Mouse (Mus musculus): ENCODE results near the gene Klhl12. TPM values are rescaled to one million over a fixed set of nuclear protein-coding genes. Genes with fewer than 3 reads are reported as not detected.
A peak's percentile ranks its signal among the peaks of the same experiment; 100 is the strongest.

The Klhl12 gene
- polyA plus RNA-seq, 1 experiment from 2014 or later: 26.4 TPM

GRCm38 (mm10) chr1:134460294-134461284 lies 5.3 kb downstream of the Klhl12 start:
- H3K9ac ChIP-seq (ENCODE audit: low read depth, low read length): no peak overlapping the region
- no peak overlapping the region for H3K4me2 ChIP-seq (replicated peaks; ENCODE audit: low read depth, low read length)
- WGBS: 91% methylated on average over 1 of the region's 1 CpGs
- no peaks in the 10 kb centered on the region for H3K36me3 ChIP-seq (ENCODE audit: control insufficient read depth, insufficient read depth, low read length)
- H3K27me3 ChIP-seq (ENCODE audit: control insufficient read depth, insufficient read depth, low read length): no peaks in the 10 kb centered on the region
- no peaks in the 10 kb centered on the region for H3K9me3 ChIP-seq (ENCODE audit: control insufficient read depth, low read length)
- no peak overlapping the region for H3K27ac ChIP-seq (ENCODE audit: low read depth, low read length)
- H3K4me3 ChIP-seq (ENCODE audit: low read depth, low read length): no peak overlapping the region
- ATAC-seq (ENCODE audit: low FRiP score): no peak
- H3K4me1 ChIP-seq (replicated peaks; ENCODE audit: control insufficient read depth, insufficient read depth, low read length): no peaks in the 10 kb centered on the region
- no peak for DNase-seq (ENCODE audit: low spot score)

- Histone ChIP-seq H3K9ac (ENCODE audit: low read depth, low read length) (no peak overlapping the region), H3K27ac (ENCODE audit: low read depth, low read length) (no peak overlapping the region), H3K27me3 (ENCODE audit: control insufficient read depth, insufficient read depth, low read length) (no peaks in the 10 kb centered on the region), H3K4me2 (replicated peaks; ENCODE audit: low read depth, low read length) (no peak overlapping the region), H3K4me3 (ENCODE audit: low read depth, low read length) (no peak overlapping the region), H3K4me1 (replicated peaks; ENCODE audit: control insufficient read depth, insufficient read depth, low read length) (no peaks in the 10 kb centered on the region), H3K36me3 (ENCODE audit: control insufficient read depth, insufficient read depth, low read length) (0 out of 2 replicates have a peak, but pooled peaks cover 6% of the 10 kb centered on the region), H3K9me3 (ENCODE audit: control insufficient read depth, low read length) (no peaks in the 10 kb centered on the region)
- WGBS: 88% methylated on average over 2 of the region's 2 CpGs
- no peak for ATAC-seq (ENCODE audit: low FRiP score)
- DNase-seq (ENCODE audit: low spot score): no peak
Measured at GRCm38 (mm10) chr1:134484623-134485022, 29.3 kb downstream of the Klhl12 start.

- DNase-seq (ENCODE audit: low spot score) (no peak), ATAC-seq (ENCODE audit: low FRiP score) (no peak)
- no peak overlapping the region for H3K27ac ChIP-seq (ENCODE audit: low read depth, low read length)
- H3K9ac ChIP-seq (ENCODE audit: low read depth, low read length): no peak overlapping the region
- H3K4me3 ChIP-seq (ENCODE audit: low read depth, low read length): no peak overlapping the region
- H3K4me2 ChIP-seq (replicated peaks; ENCODE audit: low read depth, low read length): no peak overlapping the region
- H3K9me3 ChIP-seq (ENCODE audit: control insufficient read depth, low read length): no peaks in the 10 kb centered on the region
- no peaks in the 10 kb centered on the region for H3K4me1 ChIP-seq (replicated peaks; ENCODE audit: control insufficient read depth, insufficient read depth, low read length)
- 0 out of 2 replicates have a peak, but pooled peaks cover 6% of the 10 kb centered on the region for H3K36me3 ChIP-seq (ENCODE audit: control insufficient read depth, insufficient read depth, low read length)
- 93% methylated on average over 6 of the region's 6 CpGs for WGBS
- H3K27me3 ChIP-seq (ENCODE audit: control insufficient read depth, insufficient read depth, low read length): no peaks in the 10 kb centered on the region
Measured at GRCm38 (mm10) chr1:134490903-134491801, 35.8 kb downstream of the Klhl12 start.

GRCm38 (mm10) chr1:134492276-134492675 lies 36.9 kb downstream of the Klhl12 start:
- H3K9ac ChIP-seq (ENCODE audit: low read depth, low read length): no peak overlapping the region
- H3K4me3 ChIP-seq (ENCODE audit: low read depth, low read length): no peak overlapping the region
- 71% methylated on average over 7 of the region's 7 CpGs for WGBS
- H3K4me2 ChIP-seq (replicated peaks; ENCODE audit: low read depth, low read length): no peak overlapping the region
- H3K27ac ChIP-seq (ENCODE audit: low read depth, low read length): no peak overlapping the region
- DNase-seq (ENCODE audit: low spot score) (no peak), ATAC-seq (ENCODE audit: low FRiP score) (no peak)
- H3K27me3 ChIP-seq (ENCODE audit: control insufficient read depth, insufficient read depth, low read length): no peaks in the 10 kb centered on the region
- no peaks in the 10 kb centered on the region for H3K4me1 ChIP-seq (replicated peaks; ENCODE audit: control insufficient read depth, insufficient read depth, low read length)
- no peaks in the 10 kb centered on the region for H3K9me3 ChIP-seq (ENCODE audit: control insufficient read depth, low read length)
- 0 out of 2 replicates have a peak, but pooled peaks cover 6% of the 10 kb centered on the region for H3K36me3 ChIP-seq (ENCODE audit: control insufficient read depth, insufficient read depth, low read length)

- Histone ChIP-seq H3K4me2 (replicated peaks; ENCODE audit: low read depth, low read length) (no peak overlapping the region), H3K9me3 (ENCODE audit: control insufficient read depth, low read length) (no peaks in the 10 kb centered on the region), H3K36me3 (ENCODE audit: control insufficient read depth, insufficient read depth, low read length) (0 out of 2 replicates have a peak, but pooled peaks cover 6% of the 10 kb centered on the region), H3K4me1 (replicated peaks; ENCODE audit: control insufficient read depth, insufficient read depth, low read length) (no peaks in the 10 kb centered on the region), H3K4me3 (ENCODE audit: low read depth, low read length) (no peak overlapping the region), H3K27me3 (ENCODE audit: control insufficient read depth, insufficient read depth, low read length) (no peaks in the 10 kb centered on the region), H3K9ac (ENCODE audit: low read depth, low read length) (peak overlapping the region; percentile 76; the same call in 1 of the 2 replicates), H3K27ac (ENCODE audit: low read depth, low read length) (no peak overlapping the region)
- no peak for ATAC-seq (ENCODE audit: low FRiP score)
- 91% methylated on average over 2 of the region's 2 CpGs for WGBS
- no peak for DNase-seq (ENCODE audit: low spot score)
Measured at GRCm38 (mm10) chr1:134493496-134493895, 38.2 kb downstream of the Klhl12 start.

- Histone ChIP-seq H3K9me3 (ENCODE audit: control insufficient read depth, low read length) (no peaks in the 10 kb centered on the region), H3K36me3 (ENCODE audit: control insufficient read depth, insufficient read depth, low read length) (0 out of 2 replicates have a peak, but pooled peaks cover 3% of the 10 kb centered on the region), H3K27ac (ENCODE audit: low read depth, low read length) (peak overlapping the region; percentile 33; the same call in 1 of the 2 replicates), H3K4me3 (ENCODE audit: low read depth, low read length) (peak overlapping the region; percentile 71), H3K4me2 (replicated peaks; ENCODE audit: low read depth, low read length) (peak overlapping the region; percentile 78), H3K27me3 (ENCODE audit: control insufficient read depth, insufficient read depth, low read length) (no peaks in the 10 kb centered on the region), H3K9ac (ENCODE audit: low read depth, low read length) (peak overlapping the region; percentile 76), H3K4me1 (replicated peaks; ENCODE audit: control insufficient read depth, insufficient read depth, low read length) (no peaks in the 10 kb centered on the region)
- WGBS: 24% methylated on average over 5 of the region's 5 CpGs
- ATAC-seq (ENCODE audit: low FRiP score): peak; percentile 0; the same call in 1 of the 2 replicates
- DNase-seq (ENCODE audit: low spot score): no peak
Measured at GRCm38 (mm10) chr1:134493956-134494355, 38.6 kb downstream of the Klhl12 start.

- Histone ChIP-seq H3K27ac (ENCODE audit: low read depth, low read length) (peak within 1 kb of the TSS; percentile 87), H3K4me1 (replicated peaks; ENCODE audit: control insufficient read depth, insufficient read depth, low read length) (no peaks in the 10 kb centered on the region), H3K4me3 (ENCODE audit: low read depth, low read length) (peak within 1 kb of the TSS; percentile 71), H3K9me3 (ENCODE audit: control insufficient read depth, low read length) (no peaks in the 10 kb centered on the region), H3K4me2 (replicated peaks; ENCODE audit: low read depth, low read length) (peak within 1 kb of the TSS; percentile 78), H3K36me3 (ENCODE audit: control insufficient read depth, insufficient read depth, low read length) (no peaks in the 10 kb centered on the region), H3K27me3 (ENCODE audit: control insufficient read depth, insufficient read depth, low read length) (no peaks in the 10 kb centered on the region), H3K9ac (ENCODE audit: low read depth, low read length) (peak within 1 kb of the TSS; percentile 76)
- DNase-seq (ENCODE audit: low spot score) (peak; percentile 99), ATAC-seq (ENCODE audit: low FRiP score) (peak; percentile 98)
- WGBS: under 1% methylated on average over 58 of the region's 58 CpGs
Measured at GRCm38 (mm10) chr1:134494428-134495215, 39.3 kb downstream of the Klhl12 start, which contains the start of gene Rabif. TSS of gene Rabif (plus strand) at chr1:134494648.

- H3K4me1 ChIP-seq (replicated peaks; ENCODE audit: control insufficient read depth, insufficient read depth, low read length): no peaks in the 10 kb centered on the region
- H3K4me3 ChIP-seq (ENCODE audit: low read depth, low read length): peak overlapping the region; percentile 71
- H3K36me3 ChIP-seq (ENCODE audit: control insufficient read depth, insufficient read depth, low read length): no peaks in the 10 kb centered on the region
- 20% methylated on average over 5 of the region's 5 CpGs for WGBS
- peak overlapping the region; percentile 76 for H3K9ac ChIP-seq (ENCODE audit: low read depth, low read length)
- no peak for ATAC-seq (ENCODE audit: low FRiP score)
- DNase-seq (ENCODE audit: low spot score): no peak
- H3K9me3 ChIP-seq (ENCODE audit: control insufficient read depth, low read length): no peaks in the 10 kb centered on the region
- no peak overlapping the region for H3K27ac ChIP-seq (ENCODE audit: low read depth, low read length)
- H3K4me2 ChIP-seq (replicated peaks; ENCODE audit: low read depth, low read length): peak overlapping the region; percentile 78
- no peaks in the 10 kb centered on the region for H3K27me3 ChIP-seq (ENCODE audit: control insufficient read depth, insufficient read depth, low read length)
Measured at GRCm38 (mm10) chr1:134495216-134495539, 39.8 kb downstream of the Klhl12 start.
